Mouse (Mus musculus) embryonic fibroblast, embryonic 13.5 days (primary cell): Measurements from ENCODE around the gene Brpf1. TPM values are rescaled to one million over a fixed set of nuclear protein-coding genes. Genes with fewer than 3 reads are reported as not detected.

Source experiments
- H3K27ac ChIP-seq: 2 replicates; pipeline ENCODE4 v1.5.1; 2012; ENCODE audit warnings: low read length, control low read depth, inconsistent platforms; ENCODE audit not compliant: insufficient read depth
- H3K4me1 ChIP-seq: 2 replicates; pipeline ENCODE4 v1.6.1; 2011; ENCODE audit warnings: low read length; ENCODE audit not compliant: control insufficient read depth, insufficient read depth
- H3K4me3 ChIP-seq: 2 replicates; pipeline ENCODE4 v1.5.1; 2011; ENCODE audit warnings: mild to moderate bottlenecking, control low read depth, low read length; ENCODE audit not compliant: insufficient read depth
- CTCF ChIP-seq: IDR thresholded peaks from 2 replicates; pipeline ENCODE4 v1.5.1; 2011; ENCODE audit warnings: mild to moderate bottlenecking, control low read depth, low read length, moderate library complexity, borderline replicate concordance; ENCODE audit not compliant: insufficient read depth
- POLR2A ChIP-seq: IDR thresholded peaks from 2 replicates; pipeline ENCODE4 v1.6.1; 2011; ENCODE audit warnings: low read depth, mild to moderate bottlenecking, control low read depth, low read length, moderate library complexity
- polyA plus RNA-seq: library from polyadenylated mRNA; stranded (reverse); fragments of >200 nt; gene quantifications from 2 replicates; pipeline ENCODE4 v1.2.4, GENCODE M21; 2011; ENCODE audit warnings: low read depth; ENCODE audit not compliant: missing spikeins, insufficient read length

Gene Brpf1
- 16.5 and 17.0 TPM in 2 replicates for polyA plus RNA-seq

DNA sequence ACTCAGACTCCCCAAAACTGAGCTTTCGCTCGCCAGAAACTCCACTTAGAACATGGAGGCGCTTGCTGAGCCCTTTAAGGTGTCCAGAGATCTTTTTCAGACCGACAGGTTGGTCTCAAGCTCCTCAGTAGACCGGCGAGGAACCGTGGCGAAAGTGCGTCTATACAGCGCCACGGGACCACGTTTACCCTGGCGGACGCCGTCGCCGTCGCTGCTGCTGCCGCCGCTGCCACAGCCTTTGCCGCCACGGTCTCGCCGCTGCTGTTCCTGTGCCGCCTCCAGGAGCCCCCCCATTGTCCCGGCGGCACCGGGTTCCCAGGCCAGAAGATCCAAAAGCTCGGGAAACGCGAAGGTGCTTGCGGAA lies at the start of gene Brpf1:
TSS of gene Brpf1 (plus strand) at position 152 of the 364 bp plus-strand sequence.
- Histone ChIP-seq H3K4me3 (peak within 1 kb of the TSS; percentile 96), H3K27ac (peak within 1 kb of the TSS; percentile 100)
- peak; percentile 62 for TF ChIP-seq POLR2A
- no peak for TF ChIP-seq CTCF

DNA sequence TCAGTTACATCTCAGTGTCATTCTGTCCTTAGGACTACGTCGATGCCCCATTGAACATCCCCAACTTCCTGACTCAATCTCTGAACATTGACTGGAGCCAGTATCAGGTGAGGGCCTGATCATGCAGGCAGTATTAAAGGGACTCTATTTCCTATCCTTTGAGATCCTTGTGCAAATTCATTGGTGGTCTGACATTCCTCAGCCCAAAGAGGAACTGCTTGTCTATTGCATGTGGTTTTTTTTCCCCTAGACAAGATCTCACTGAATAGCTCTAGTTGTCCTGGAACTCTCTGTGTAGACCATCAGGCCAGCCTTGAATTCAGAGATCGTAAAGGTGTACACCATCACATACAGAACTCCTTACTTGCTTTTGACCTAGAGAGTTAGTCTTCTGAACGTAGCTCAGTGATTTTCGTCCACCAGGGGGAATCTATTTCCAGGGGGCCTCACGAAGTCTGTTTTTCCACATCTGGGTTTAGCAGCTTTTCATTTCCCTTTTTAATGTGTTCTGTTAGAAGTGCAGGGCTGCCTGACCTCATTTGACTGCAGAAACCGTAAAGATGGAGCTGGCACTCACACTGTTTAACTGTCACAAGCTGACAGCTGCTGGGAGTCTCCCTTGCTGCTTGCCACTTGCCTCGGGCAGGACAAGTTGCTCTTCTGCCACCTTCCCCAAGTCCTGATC lies 45.6 kb upstream of the Brpf1 start:
- Histone ChIP-seq H3K27ac (no peak overlapping the region), H3K4me3 (no peak overlapping the region), H3K4me1 (no peaks in the 10 kb centered on the region)
- TF ChIP-seq CTCF (no peak), POLR2A (no peak)

More for the DNA sequence above, at the start of gene Brpf1:
- peaks cover 4% of the 10 kb centered on the region; the same call in 1 of the 2 replicates for H3K4me1 ChIP-seq

DNA sequence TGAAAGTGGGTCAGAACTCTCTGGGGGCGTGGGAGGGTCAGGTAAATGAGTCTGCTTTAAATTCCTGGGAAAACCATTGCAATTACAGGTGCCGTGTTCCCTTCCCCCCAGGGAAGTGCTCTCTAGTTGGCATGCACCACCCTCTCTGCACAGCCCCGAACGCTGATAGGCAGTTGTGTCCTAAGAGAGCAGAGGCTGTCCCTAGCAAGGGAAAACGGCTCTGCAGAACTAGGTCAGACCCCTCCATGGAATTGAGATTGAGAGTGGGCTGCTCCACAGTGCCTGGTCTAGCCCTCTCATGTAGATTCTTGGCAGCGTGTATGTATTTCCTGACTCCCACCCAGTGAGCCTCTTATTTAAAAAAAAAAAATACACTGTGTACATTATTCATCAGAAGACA lies 43.4 kb upstream of the Brpf1 start:
- no peak overlapping the region for H3K27ac ChIP-seq
- no peak overlapping the region for H3K4me3 ChIP-seq
- H3K4me1 ChIP-seq: no peaks in the 10 kb centered on the region
- TF ChIP-seq POLR2A (no peak), CTCF (no peak)

- no peak overlapping the region for H3K27ac ChIP-seq
- TF ChIP-seq CTCF (no peak), POLR2A (no peak)
These were observed 42.5 kb upstream of the Brpf1 start for GRCm38 (mm10) chr6:113264429-113264828.

DNA sequence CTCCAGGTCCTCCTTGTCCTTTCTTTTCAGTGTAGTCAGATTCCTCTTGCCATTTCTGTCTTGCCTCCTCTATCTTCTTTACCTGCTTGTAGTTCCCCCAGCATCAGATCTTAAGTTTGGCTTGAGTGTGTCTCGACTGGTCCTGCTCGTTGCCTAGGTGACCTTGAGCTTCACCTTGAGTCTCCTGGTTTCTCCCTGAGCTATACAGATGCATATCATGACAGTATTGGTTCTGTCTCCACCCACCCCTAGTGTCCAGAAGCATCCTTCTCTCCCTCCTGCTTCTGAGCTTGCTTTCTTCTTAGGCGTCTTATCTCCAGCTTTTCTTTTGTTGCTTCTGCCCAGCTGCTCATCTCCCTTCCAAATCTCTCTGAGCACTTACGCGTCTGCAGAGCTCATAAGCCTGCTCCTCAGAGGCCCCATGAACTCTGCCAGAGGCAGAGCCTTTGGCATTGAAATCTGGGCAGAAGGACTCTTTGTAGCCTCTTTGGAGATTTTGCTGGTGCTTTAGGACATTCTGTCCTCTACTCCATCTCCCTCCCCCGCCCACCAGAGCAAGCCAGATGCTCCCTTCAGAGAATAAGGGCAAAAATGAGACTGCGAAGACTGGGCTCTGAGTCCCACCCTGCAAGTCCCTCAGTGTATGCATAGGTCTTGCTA lies 39.8 kb upstream of the Brpf1 start:
- no peak for TF ChIP-seq CTCF
- no peak for TF ChIP-seq POLR2A
- Histone ChIP-seq H3K27ac (no peak overlapping the region), H3K4me1 (no peaks in the 10 kb centered on the region), H3K4me3 (no peak overlapping the region)

More at GRCm38 (mm10) chr6:113264429-113264828, 42.5 kb upstream of the Brpf1 start:
- Histone ChIP-seq H3K4me3 (no peak overlapping the region), H3K4me1 (no peaks in the 10 kb centered on the region)

DNA sequence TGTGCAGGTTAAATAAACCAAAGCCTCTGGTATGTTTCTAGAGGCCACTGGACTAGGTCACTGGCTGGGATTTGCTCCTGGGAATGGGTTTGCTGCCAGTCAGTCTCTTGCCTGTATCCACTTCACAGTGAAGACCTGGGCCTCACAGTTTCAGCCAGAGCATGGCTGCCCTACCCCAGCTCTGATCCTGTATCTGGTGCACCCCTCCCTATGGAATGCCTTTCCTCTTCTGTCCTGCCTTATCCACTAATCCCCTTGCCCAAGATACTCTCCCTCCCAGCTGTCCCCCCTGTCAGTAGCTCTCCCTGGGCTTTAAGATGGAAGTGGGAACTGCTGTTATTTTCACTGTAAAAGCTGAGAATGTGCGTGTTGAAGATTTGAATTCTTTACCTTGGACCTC lies 38.9 kb upstream of the Brpf1 start:
- H3K4me3 ChIP-seq: no peak overlapping the region
- no peaks in the 10 kb centered on the region for H3K4me1 ChIP-seq
- H3K27ac ChIP-seq: no peak overlapping the region
- no peak for TF ChIP-seq POLR2A
- no peak for TF ChIP-seq CTCF

- Histone ChIP-seq H3K27ac (no peak overlapping the region), H3K4me1 (no peaks in the 10 kb centered on the region), H3K4me3 (no peak overlapping the region)
- TF ChIP-seq CTCF (no peak), POLR2A (no peak)
These were observed 34.6 kb upstream of the Brpf1 start for GRCm38 (mm10) chr6:113272365-113272764.

DNA sequence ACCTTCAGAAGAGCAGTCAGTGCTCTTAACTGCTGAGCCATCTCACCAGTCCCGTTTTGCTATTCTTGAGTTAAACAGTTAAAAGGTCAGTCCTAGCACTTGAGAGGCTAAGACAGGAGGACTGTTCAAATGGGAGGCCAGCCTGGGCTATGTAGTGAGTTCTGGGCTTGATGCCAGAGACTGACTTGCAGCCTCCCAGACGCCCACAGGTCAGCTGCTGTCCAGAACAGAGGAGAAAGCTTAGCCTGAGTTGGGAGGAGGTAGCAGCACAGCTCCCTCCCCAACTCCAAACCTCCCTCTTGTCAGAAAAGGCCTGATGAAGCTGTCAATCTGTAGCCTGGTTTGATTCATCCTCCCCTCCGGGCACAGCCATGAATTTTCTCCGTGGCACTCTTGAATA lies 30.1 kb upstream of the Brpf1 start:
- no peak overlapping the region for H3K27ac ChIP-seq
- H3K4me3 ChIP-seq: no peak overlapping the region
- no peaks in the 10 kb centered on the region for H3K4me1 ChIP-seq
- no peak for TF ChIP-seq CTCF
- TF ChIP-seq POLR2A: no peak

- H3K4me3 ChIP-seq: no peak overlapping the region
- no peak overlapping the region for H3K27ac ChIP-seq
- H3K4me1 ChIP-seq: no peaks in the 10 kb centered on the region
- TF ChIP-seq CTCF (no peak), POLR2A (no peak)
These were observed 25.3 kb upstream of the Brpf1 start for GRCm38 (mm10) chr6:113281676-113282075.
